Mouse (Mus musculus): ENCODE data around the gene Ccdc125. TPM values are rescaled to one million over a fixed set of nuclear protein-coding genes. Genes with fewer than 3 reads are reported as not detected.

The Ccdc125 gene
- total RNA-seq (2021): under 1 TPM; 0.32 to 0.39 TPM
- 0.59 and 0.70 TPM in 2 replicates for polyA plus RNA-seq (2012; rRNA removed)
- long read RNA-seq, partial matches to known transcripts: 0 of 1 reads
- long read RNA-seq, other reads (novel, unspliced or antisense): 0 of 1 reads

DNA sequence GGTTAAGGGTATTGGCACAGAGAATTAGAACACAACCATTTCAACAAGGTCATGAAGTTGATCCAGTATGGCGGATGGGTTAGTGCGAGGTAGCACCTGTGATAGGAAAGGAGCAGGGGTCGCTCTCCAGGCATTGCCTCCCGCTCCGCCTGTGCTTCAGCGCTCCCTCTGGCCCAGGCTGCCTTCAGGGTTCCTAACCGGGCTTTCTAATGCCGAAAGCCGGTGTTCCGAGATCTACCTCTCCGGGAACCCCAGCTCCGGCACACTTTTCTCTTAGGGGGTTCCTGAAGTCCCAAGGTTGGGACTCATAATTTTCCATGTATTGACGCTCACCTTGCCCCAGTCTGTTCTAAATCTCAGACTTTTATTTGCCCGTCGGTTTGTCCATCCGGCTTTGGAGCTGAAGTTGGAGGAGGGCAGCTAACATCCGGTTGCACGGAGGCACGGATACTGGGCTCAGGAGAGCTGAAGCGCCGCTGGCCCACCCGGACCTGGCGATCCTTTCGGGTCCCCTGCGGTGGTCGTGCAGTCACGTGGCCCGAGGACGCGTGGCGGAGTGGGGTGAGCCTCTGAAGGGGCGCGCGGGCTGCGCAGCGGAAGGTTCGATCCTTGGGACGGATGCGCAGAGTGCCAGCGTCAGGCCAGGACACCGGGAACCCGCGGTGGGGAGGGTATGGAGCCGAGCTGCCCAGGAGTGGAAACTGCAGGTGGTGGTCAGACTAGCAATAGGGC, at the start of gene Ccdc125:
TSS of gene Ccdc125 (plus strand) at position 427 of the 732 bp plus-strand sequence.
- H3K79me2 ChIP-seq (replicated peaks; ENCODE audit: control insufficient read depth, insufficient read depth, low read length): no peaks in the 10 kb centered on the region
- no peak for TF ChIP-seq POLR2A (IDR thresholded peaks at IDR 0.05; ENCODE audit: insufficient read depth, low read depth, low read length)
- H3K27ac ChIP-seq: peak within 1 kb of the TSS; percentile 64
- 1% methylated on average over 44 of the region's 44 CpGs for WGBS
- peak within 1 kb of the TSS; percentile 61 for H3K4me3 ChIP-seq
- H3K27me3 ChIP-seq (ENCODE audit: control insufficient read depth, insufficient read depth, low read length): no peaks in the 10 kb centered on the region
- no peaks in the 10 kb centered on the region for H3K36me3 ChIP-seq (ENCODE audit: control insufficient read depth, insufficient read depth, low read length)
- intact Hi-C loops (cut with DNase I): no loop called here
- peak within 1 kb of the TSS; percentile 54 for H3K9ac ChIP-seq (ENCODE audit: low read depth, low read length)
- H3K4me1 ChIP-seq (ENCODE audit: control insufficient read depth, insufficient read depth, low read length): no peaks in the 10 kb centered on the region
- DNase-seq: peak; percentile 45 to 47

DNA sequence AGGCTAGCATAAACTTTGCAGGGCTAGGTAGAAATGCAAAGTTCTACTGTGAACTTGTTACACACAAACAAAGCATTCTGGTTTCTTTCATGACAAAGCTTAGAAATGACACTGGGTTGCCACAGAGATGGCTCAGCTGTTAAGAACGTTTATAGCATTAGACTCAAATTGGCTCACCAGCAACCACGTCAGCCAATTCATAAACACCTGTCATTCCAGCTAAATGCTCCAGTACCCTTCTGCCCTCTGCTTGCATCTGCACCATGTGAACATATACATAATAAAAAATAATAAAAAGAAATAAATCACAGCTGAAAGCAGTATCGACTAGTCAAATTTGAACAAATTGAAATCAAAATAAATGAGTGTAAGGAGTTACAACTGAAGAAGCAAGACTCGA, 47.3 kb upstream of the Ccdc125 start:
- intact Hi-C loops (cut with DNase I): no loop called here
- H3K4me1 ChIP-seq (ENCODE audit: control insufficient read depth, insufficient read depth, low read length): no peaks in the 10 kb centered on the region
- DNase-seq: no peak
- WGBS: 85% methylated on average over 4 of the region's 4 CpGs
- no peaks in the 10 kb centered on the region for H3K79me2 ChIP-seq (replicated peaks; ENCODE audit: control insufficient read depth, insufficient read depth, low read length)
- H3K9ac ChIP-seq (ENCODE audit: low read depth, low read length): no peak overlapping the region
- H3K4me3 ChIP-seq: no peak overlapping the region
- H3K27ac ChIP-seq: no peak overlapping the region
- H3K36me3 ChIP-seq (ENCODE audit: control insufficient read depth, insufficient read depth, low read length): no peaks in the 10 kb centered on the region; the same call in none of the 2 replicates
- TF ChIP-seq CTCF (IDR thresholded peaks at IDR 0.05) (no peak), POLR2A (IDR thresholded peaks at IDR 0.05; ENCODE audit: insufficient read depth, low read depth, low read length) (no peak), EP300 (IDR thresholded peaks at IDR 0.05; ENCODE audit: insufficient read depth, low read depth, low read length) (no peak)
- H3K27me3 ChIP-seq (ENCODE audit: control insufficient read depth, insufficient read depth, low read length): no peaks in the 10 kb centered on the region

DNA sequence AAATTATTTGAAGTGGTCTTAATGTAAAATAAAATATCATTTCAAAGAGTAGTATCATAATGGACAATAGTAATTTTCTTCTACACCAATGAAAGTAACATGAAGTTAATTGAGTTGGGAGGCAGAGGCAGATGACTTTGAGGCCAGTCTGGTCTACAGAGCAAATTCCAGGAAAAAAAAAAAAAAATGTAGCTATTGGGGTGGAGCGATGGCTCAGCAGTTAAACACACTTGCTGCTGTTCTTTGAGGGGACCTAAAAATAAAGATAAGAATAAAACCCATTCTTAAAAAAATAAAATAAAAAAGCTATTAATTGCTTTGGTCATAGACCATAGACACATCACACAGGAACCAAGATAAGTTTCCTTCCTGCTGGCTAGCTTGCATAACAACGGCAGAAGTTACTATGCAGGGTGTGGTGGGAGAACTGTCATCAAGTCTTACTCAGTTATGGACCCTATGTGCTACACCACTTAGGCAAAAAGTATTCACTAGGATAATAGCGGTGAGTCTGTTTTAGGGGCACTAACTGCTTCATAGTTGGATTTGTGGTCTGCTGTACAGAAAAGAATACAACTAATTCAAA, 35.3 kb upstream of the Ccdc125 start:
- no peak for TF ChIP-seq POLR2A (IDR thresholded peaks at IDR 0.05; ENCODE audit: insufficient read depth, low read depth, low read length)
- no peak for TF ChIP-seq CTCF (IDR thresholded peaks at IDR 0.05)
- TF ChIP-seq EP300 (IDR thresholded peaks at IDR 0.05; ENCODE audit: insufficient read depth, low read depth, low read length): no peak
- no peak overlapping the region for H3K4me3 ChIP-seq
- WGBS: 53% methylated on average over 3 of the region's 3 CpGs
- H3K27me3 ChIP-seq (ENCODE audit: control insufficient read depth, insufficient read depth, low read length): no peaks in the 10 kb centered on the region
- no peaks in the 10 kb centered on the region; the same call in none of the 2 replicates for H3K36me3 ChIP-seq (ENCODE audit: control insufficient read depth, insufficient read depth, low read length)
- H3K27ac ChIP-seq: no peak overlapping the region
- no peaks in the 10 kb centered on the region for H3K79me2 ChIP-seq (replicated peaks; ENCODE audit: control insufficient read depth, insufficient read depth, low read length)
- H3K9ac ChIP-seq (ENCODE audit: low read depth, low read length): no peak overlapping the region
- no peak for DNase-seq
- H3K4me1 ChIP-seq (ENCODE audit: control insufficient read depth, insufficient read depth, low read length): no peaks in the 10 kb centered on the region
- intact Hi-C loops (cut with DNase I): no loop called here

DNA sequence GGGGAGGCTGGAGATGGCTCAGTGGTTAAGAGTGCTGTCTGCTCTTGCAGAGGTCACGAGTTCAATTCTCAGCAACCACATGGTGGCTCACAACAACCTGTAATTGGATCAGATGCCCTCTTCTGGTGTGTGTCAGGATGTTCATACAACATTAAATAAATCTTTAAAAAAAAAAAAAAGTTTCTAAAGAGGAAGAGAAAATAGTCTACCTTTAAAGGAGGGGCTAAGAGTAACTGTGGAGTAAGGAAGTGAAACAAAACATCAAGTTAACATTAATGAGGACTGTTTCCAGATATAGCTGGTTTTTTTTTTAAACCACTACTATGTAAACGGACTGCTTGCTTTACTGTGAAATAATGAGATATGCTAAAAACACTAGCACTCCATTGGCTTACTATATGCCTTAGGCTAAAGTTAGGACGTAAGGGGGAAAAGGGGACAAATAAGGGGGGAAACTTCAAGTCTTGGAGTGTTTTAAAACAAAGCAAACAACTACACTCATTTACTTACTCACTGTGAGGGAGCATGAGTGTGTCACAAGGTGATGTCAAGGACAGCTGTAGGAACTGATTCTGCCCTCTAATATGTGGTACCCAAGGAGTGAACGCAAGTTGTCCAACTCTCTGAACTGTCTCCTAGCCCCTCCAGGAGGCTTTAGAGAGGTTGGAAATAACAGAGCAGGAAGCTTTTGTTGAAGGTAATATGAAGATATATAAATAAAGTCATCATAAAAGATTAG, 26.9 kb upstream of the Ccdc125 start:
- DNase-seq: no peak
- Histone ChIP-seq H3K36me3 (ENCODE audit: control insufficient read depth, insufficient read depth, low read length) (peaks cover 18% of the 10 kb centered on the region), H3K27me3 (ENCODE audit: control insufficient read depth, insufficient read depth, low read length) (no peaks in the 10 kb centered on the region), H3K4me3 (no peak overlapping the region), H3K4me1 (ENCODE audit: control insufficient read depth, insufficient read depth, low read length) (no peaks in the 10 kb centered on the region), H3K9ac (ENCODE audit: low read depth, low read length) (no peak overlapping the region), H3K27ac (no peak overlapping the region), H3K79me2 (replicated peaks; ENCODE audit: control insufficient read depth, insufficient read depth, low read length) (no peaks in the 10 kb centered on the region)
- intact Hi-C loops (cut with DNase I): no loop called here
- WGBS: 90% methylated on average over 4 of the region's 4 CpGs
- TF ChIP-seq CTCF (IDR thresholded peaks at IDR 0.05): no peak

DNA sequence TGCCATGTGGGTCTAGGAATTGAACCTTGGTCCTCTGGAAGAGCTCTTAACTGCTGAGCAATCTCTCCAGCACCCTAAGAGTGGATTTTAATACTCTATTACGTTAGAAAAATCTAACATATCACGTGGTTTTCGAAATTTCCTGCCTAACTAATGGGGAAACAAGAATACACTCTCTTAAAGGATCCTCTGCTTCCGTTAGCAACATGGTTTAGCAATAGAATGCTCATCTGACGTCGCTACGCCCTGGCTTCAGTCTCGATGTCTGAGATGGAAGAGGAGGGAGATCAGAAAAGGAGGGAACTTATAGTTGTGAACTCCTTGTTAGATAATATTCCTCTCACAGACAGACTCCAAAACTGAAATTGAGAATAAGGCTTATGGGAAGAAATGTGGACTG, 21.3 kb upstream of the Ccdc125 start:
- Histone ChIP-seq H3K4me3 (no peak overlapping the region), H3K79me2 (replicated peaks; ENCODE audit: control insufficient read depth, insufficient read depth, low read length) (peaks cover 2% of the 10 kb centered on the region; the same call in 1 of the 2 replicates), H3K27me3 (ENCODE audit: control insufficient read depth, insufficient read depth, low read length) (no peaks in the 10 kb centered on the region), H3K4me1 (ENCODE audit: control insufficient read depth, insufficient read depth, low read length) (peaks cover 3% of the 10 kb centered on the region), H3K9ac (ENCODE audit: low read depth, low read length) (no peak overlapping the region), H3K36me3 (ENCODE audit: control insufficient read depth, insufficient read depth, low read length) (peaks cover 17% of the 10 kb centered on the region), H3K27ac (no peak overlapping the region)
- 87% methylated on average over 8 of the region's 8 CpGs for WGBS
- TF ChIP-seq CTCF (IDR thresholded peaks at IDR 0.05): no peak
- TF ChIP-seq EP300 (IDR thresholded peaks at IDR 0.05; ENCODE audit: insufficient read depth, low read depth, low read length): no peak
- no peak for TF ChIP-seq POLR2A (IDR thresholded peaks at IDR 0.05; ENCODE audit: insufficient read depth, low read depth, low read length)
- intact Hi-C loops (cut with DNase I): no loop called here
- DNase-seq: no peak

All from heart, adult 2 months (tissue).